Mouse (Mus musculus): ENCODE measurements around the gene Cep170.

- TF ChIP-seq CTCF (IDR thresholded peaks at IDR 0.05; ENCODE audit: control insufficient read depth, insufficient read depth, low read length), result no peak
- TF ChIP-seq POLR2A (IDR thresholded peaks at IDR 0.05; ENCODE audit: borderline replicate concordance, control insufficient read depth, low read depth, low read length), result no peak
Measured at GRCm38 (mm10) chr1:176723858-176724713, 89.8 kb downstream of the Cep170 start.

Measured in bone marrow, adult 2 months (tissue).